Mouse (Mus musculus) right cerebral cortex, adult 2 months (tissue): ENCODE results near the gene Ifrd1.

ENCODE experiments used
- DNase-seq, 2 experiments: peaks; one replicate each; pipeline ENCODE4 v3.0.0; 2021 to 2022; ENCODE audit warnings: low spot score in 2 of 2

The Ifrd1 gene

DNA sequence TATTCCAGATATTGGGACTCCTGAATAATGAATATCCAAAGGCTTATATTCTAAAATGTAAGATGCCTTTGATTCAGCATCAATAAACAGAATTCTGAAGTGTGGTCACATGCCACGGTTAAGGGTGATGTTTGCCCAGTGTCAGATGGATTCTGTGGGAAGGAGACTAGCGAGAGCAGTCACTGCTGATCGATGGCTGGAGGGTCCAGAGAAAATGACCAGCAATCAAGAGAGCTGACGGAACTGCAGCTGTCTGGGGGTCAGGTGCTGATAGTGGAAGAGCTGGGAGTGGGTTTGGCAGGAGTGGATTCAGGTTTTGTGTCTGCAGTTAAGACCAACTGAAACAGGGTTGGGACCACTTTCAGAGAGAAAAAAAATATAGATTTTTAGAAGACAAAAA, 5.1 kb downstream of the Ifrd1 start:
- DNase-seq, result no peak

DNA sequence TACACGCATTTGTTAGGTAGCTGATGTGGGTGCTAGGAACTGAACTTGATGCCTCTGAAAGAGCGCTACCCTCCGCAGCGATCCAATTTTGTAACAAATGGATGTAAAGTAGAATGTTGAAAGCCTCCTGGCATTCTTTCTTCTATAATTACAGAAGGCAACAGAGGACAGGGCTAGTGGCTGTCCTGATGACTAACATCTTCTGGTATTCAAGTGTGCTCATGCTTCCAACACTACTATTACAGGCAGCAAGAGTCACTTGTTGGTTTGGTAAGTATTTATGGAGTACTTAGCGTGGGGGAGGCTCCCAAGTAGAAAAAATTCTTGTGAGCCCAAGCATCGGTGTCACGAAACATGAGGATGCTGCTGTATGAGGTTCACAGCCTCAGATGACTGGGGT, 9.1 kb downstream of the Ifrd1 start:
- DNase-seq, result no peak

DNA sequence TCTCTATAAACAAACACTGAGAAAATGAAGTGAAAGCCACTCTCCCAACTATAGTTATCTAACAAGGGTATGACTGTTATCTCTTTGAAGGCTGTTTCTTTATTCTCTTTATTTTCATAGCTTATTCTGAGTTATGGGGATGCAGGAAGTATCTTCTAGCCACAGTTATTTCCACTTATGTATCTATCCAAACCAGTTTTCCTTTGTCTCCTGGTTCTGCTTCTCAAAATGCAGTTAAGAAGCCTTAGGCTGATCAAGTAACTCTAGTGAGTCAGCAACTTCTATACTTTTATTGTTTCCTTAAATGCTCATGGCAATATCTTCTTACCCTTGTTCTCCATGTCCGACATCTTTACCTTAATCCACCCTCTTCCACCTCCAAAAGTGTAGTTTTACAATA, 16.1 kb downstream of the Ifrd1 start:
- no peak for DNase-seq

DNA sequence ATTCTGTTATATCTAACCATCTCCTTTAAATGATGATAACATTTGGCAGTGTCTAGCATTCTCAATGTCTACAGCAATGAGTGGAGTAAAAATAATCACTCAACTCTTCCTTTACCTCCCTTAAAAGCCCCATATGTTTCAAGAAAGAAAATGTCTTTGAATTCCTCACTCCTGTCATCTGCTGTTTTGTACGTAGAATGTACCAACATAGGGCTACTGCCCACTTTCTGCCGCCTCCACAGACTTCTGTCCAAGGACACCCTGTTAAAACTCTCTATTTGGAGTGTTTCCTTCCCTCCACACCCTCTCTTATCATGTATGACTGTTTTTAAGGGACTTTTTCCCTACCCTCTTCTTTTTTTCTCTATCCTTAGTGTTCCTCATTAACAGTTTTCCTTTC, 16.7 kb downstream of the Ifrd1 start:
- DNase-seq, result peak; percentile 46 to 50

DNA sequence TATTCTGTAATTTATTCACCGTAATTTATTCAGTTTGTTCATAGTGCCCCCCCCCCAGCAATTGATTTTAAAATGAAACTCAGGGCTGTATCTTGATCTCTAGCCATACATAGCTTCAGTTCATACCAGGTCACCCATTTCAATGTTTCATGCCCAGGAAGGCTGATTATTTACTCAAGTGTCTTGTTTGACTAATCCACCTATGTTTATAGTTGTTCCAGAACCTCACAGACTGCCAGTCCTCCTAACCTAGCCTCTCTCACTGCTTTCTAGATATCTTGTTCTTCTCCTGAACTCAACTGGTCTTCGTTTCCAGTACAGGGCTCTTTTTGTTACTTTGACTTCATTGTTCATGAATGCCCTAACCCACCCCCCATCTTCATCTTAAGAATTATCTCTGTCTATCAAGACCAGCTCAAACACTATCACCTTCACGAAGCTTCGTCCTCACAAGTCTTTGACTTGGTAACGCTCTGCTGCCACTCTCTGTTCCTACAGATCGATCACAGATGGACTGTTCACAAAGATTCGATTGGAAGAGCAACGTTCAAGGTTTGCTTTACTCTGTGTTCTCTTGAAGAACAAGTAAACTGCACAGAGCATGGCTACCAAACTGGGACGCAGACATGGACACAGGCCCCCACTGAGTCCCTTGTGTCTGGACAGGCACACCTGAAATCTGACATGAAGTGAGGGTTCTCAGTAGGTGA, 24.0 kb downstream of the Ifrd1 start:
- no peak for DNase-seq

DNA sequence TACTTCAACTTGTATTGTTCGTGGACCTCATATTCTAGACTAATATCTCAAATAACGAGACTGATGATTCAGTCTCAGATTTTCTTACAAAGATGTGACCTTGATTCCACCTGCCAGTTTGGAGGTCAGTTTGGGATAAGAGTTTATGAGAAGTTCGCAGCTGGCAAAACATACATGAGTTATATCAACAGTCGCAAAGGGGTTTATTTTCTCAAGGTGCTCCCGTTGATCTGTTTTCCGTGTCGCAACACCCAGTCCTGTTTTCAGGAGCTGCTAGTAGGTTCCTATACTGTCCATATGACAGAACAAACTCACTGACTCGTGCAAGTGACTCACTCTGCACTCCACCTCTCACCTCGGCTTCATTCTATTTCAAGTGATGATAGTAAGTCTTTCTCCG, 24.6 kb downstream of the Ifrd1 start:
- no peak for DNase-seq

DNA sequence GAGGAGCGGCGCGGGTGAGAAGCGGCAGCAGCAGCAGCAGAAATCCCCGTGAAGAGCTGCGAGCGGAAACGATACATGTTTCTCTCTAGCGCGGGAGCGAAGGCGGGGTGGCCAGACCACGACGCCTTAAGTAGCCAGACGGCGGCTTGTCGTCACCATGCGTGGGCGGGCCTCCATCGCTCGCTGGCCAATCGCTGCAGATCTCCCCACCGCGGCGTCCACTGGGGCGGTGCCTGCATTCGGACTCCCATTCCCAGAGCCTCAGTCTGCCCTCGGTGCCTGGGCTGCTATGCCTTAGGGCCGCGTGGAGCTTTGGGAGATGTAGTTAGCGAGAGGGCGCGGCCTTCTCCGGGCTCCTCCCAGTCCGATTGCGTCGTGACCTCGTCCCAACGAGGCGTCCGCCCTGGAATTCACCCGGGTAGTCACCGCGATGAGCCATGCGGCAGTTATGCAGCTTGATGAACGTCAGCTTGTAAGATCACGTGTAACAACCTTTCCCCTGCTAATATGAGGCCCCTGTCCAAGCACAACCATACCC, 25.2 kb downstream of the Ifrd1 start:
- DNase-seq, result peak; percentile 99

DNA sequence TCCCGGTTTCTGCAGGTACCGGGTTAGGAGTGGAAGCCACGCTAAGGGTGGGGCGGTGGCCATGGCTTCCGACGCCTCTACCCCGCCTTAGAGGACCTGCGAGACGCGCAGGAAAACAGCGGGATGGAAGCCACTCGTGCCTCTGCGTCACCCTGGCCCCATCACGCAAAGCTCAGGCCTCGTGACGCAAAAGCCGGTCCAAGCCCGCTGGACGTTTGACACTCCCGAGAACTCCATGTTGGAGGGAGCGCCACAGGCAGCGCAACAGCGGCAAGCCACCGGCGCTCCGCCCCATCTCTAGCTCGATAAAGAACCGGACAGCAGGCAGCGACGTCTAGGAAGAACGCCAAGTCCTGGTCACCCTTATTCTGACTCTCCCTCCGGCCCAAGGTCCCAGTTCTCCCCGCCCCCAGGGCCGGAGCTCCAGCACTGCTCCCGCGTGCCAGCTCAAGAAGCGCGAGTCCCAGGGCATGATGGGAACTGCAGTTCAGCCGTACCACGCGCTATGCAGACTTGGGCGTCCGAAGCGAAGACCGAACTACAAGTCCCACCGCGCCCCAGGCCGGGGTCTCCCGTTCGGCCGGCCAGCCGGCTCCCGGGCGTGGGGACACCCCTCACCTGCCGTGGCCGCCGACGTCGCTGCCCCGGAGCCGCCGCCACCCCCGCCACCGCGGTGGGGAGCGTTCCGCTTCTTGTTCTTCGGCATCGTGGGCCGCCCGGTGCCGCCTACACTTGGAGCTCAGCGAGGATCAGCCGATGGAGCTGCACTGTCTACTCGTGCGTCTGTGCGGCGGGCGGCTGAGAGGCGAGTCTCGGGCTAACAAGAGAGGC, 25.8 kb downstream of the Ifrd1 start:
- DNase-seq, result peak; percentile 94 to 97

DNA sequence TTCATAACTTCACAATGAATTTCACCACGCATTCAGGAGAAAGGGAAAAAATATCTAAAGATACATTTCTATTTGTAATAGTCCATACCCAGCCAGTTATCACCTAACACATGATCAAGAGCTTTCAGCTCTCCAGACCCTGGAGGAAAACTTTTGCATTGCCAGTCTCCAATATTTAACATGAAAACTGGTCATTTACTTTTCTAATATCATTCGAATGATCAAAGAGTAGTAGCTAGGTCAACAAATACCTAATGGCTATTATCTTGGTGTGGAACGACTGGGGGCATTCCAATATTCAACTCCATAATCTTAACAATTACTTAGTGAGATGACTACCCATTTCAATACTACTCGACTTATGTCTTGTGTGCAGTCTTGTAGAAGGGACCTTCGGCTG, 26.7 kb downstream of the Ifrd1 start:
- no peak for DNase-seq

DNA sequence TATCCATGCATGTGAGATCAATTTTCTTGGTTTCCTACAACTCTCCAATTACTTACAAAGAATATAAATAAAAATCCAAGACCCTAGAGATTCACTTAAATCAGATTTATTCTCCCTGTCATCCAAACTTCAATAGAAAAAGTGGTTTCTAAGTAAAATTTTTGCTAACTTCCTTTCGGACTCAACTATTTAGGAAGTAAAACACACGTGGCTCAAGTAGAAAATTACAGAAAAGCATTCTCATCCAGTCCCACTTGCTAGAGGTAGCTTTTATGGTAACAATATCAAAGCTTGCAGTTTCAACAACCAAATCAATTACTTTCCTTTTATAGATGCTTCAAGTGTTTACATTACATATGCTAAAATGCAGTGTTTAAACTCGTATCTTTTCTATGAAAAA, 27.4 kb downstream of the Ifrd1 start:
- no peak for DNase-seq

DNA sequence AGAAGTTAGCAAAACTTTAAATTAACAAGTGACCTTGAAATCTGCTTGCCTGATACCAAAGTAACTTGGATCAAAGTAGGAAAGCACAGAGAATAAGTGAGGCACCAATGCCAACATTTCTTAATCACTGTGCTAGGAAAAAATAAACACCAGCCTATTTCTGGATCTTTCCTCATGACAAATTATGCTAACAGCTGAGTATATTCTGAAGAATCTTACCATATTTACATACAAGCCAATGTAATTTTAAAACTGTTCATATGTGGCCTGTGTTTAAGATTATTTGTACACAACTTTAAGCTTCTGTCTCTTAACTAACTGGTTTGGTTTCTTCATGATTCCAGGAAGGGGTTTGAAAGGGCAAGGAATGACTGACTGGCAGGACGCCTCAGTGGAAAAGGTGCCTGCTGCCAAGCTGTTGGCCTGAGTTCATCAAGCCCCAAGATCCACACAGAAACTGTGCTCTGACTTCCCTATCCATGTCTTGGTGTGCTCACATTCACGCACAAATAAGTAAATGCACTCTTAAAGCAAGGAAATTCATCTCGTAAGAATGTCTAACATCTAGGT, 28.2 kb downstream of the Ifrd1 start:
- DNase-seq, result no peak

DNA sequence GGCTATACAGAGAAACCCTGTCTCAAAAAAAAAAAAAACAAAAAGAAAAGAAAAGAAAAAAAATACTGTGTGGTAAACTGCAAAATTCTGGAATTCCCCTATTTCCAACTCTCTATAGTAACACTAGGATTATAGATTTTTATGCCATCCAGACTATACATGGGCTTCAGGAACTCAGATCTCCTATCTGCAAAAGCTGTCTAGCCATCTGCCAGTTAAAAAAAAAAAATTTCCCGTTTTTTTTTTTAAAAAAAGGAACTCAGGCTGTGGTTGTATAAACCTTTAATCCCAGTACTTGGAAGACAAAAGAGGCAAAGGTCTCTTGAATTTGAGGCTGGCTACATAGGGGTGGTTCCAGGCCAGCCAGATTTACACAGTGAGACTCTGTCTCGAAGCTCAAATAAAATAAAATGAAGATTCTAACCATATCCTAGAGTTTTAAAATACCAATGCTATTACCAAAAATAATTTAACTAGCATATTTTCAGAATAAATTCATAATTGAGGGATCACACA, 29.8 kb downstream of the Ifrd1 start:
- no peak for DNase-seq

DNA sequence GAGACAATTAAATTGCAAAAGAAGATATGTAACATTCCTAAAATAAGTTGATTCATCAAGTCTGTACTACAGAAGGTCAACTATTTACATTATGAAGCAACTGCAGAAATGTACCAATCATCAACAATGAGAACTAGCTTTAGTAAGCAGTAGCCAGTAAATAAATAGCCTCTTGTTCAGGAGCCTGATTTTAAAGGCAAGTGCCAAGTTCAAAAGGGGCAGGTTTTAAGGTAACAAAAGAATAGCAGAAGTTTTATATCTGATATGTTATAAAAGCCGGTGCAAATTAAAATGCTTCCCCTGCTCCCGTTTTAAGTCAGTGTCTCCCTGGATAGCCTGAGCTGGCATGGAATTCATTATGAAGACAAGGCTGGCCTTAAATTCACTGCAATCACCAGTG, 30.5 kb downstream of the Ifrd1 start:
- DNase-seq, result no peak

DNA sequence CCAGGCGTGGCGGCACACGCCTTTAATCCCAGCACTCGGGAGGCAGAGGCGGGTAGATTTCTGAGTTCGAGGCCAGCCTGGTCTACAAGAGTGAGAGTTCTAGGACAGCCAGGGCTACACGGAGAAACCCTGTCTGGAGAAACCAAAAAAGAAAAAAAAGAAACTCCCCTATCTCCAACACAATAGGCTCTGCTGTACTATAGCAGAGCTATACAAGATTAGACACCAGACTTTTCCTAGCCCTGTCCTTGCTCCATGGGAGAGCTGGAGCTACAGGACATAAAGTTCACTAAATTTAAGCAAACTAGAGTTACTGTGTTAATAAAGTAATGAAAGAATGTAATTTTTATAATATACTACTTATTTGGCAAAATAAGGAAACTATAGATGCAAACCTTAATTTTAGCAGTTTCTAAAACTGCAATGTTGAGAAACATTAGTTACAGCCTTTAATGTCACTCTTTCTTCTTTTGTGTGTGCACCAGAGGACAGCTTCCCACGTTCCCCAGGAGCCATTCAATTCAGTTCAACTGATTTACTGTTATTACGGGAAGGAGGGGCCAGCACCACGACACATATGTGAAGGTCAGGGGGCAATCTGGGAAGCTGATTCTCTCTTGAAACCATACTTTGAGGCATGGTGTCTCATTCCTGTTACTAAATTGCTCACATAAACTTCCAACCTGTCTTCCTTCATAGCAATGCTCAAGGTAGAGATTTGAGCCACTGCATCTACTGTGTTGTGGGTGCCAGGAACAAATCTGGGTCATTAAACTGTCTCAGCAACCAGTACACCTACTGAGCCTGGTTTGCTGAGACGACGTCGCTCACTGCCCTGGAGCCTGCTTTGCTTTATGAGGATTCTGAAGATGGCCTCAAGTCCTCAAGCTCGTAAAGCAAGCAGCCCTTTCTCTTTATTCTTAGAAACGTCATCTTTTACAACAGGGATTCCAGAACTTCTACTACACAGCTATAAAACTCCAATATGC, 33.1 kb downstream of the Ifrd1 start:
- DNase-seq, result no peak

DNA sequence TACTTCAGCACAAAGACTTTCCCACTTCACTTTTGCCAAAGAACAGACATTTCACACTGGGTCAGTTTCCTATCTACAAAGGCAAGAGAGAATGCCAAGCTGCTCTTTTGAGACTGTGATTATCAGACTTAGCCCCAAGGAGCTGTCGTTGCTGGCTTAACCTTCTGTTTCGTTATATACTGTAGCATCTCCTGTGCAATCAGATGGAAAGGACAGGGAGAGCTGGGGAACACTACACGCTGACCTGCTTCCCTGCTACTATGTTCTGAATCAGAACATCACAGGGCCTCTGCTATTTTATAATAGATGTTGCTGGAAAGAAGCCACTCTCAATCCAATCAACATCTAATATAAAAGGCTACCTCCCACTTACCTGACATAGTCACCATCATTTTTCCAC, 39.3 kb downstream of the Ifrd1 start:
- DNase-seq, result no peak

DNA sequence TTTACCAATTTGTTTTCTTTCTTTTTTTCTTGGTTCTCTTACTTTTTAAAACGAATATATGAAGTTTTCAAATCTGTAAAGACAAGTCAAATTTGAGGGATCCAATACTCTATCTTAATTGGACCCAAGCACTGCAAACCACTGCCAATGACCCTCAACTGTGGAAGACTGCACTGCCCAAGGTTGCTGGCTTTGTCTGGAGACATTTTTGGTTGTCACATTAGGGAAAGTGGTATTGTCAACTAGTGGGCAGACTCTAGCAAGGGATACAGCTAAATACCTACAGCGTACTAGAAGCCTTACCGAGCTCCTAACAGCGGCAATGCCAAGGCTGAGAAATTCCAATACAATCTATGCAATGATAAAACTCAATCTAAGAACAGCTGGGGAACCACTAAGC, 40.4 kb downstream of the Ifrd1 start:
- no peak for DNase-seq

DNA sequence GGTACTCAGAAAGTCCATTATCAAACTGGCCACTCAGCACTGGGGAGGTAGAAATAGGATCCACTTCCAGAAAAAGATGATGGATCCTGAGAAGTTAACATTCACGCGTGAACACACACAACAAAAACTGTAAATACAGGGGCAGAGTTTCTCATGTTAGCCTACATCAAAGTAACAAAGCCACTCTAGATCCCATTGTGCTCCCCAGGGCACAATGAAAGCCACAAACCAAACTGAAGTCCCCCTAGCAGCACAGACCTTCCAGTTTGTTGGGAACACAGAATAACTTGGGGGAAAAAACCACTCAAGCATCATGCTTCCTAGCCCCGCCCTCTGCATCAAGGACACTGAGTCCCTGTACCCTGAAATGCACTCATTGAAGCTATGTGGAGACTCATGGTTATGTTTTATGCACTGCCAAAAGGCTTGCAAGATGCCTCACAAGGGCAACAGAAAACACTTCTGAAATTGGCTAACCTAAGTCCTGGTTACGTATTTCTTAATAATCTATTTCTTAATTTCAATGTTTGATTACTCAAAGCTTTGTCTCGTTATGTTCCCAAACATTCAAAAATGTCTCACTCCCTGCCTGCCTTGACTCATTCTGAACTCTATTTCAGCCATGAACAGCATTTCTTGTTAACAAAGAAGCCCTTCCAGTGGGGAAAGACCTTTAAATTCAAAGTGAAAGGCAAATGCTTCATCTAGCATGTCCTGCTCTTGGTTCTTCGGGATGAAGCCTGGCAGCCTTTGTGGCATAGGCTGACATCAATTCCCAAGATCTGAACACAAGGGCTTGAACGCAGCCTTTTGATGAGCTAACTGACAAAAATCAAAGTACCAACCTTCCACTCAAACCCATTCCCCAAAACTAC, 45.9 kb downstream of the Ifrd1 start:
- DNase-seq, result no peak

DNA sequence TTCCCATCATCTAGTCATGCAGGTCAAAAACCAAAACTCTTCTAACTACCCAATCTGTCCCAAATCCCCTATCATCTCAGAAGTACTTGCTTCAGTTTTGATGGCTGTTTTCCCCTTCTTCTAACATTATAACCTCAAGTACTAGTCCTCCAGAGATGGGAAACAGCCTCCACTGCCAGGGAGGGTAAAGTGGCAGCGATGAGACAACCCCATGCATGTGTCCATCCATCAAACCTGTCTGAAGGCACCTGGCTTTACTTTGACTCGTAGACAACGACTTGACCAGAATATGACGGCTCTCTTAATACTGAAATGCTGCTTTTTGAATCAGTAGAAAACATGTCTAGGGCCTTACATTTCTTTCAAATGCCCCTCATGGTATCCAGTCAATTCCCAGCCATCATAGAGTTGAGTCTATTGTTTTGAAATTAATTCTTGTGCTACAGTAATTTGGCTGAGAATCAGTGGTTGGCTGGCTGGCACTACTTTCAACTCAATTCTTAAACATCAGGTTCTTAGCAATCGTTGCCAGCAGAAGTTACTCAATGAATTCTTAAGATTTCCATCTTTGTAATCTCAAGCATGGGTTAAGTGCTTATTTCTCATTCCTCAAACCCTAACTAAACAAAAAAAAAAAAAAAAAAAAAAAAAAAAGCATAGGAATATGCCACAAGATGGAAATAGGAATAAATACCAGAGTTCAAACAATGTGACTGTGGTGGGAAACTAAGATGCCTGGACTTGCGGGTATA, 47.6 kb downstream of the Ifrd1 start:
- DNase-seq, result no peak

DNA sequence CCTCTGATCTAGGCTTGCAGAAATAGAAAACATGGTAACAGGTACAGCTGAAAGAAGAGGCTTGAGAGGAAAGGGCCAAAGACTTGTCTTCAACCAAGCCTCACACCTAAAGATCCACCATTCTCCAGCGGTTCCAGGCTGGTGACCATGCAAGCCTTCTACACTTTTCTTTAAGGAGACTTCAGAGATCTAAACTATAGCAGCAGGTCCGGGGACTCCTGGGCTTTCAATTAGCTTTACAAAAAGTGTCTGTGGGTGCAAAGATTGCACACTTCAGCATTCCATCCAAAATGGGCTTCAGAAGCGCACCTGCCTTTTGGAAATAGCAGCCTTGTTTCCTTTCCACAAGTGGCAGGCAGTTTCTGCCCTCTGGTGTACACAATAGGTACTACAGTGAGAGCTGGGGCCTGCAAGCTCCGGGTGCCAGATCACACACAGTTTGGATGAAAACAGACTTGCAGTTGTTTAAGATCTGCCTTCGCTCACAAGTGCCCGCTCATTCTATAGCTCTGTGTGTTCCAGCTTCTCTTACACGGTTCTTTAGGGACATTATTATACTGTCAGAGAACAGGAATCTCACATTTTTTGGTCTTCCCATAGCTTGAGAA, 48.4 kb downstream of the Ifrd1 start:
- peak; percentile 80 to 86 for DNase-seq
